Mouse (Mus musculus) c-Kit-positive CD71-positive TER-119-negative erythroid progenitor cells, embryonic 14.5 days (primary cell): Measurements from ENCODE around the gene Maged1.
"Not testable (repeated sequence)": the region's sequence is repeated elsewhere in the genome, so short reads cannot be mapped to it uniquely, and the experiment has no call there.

Experiments used
- DNase-seq: peaks from one replicate; pipeline ENCODE4 v3.0.0-alpha.2; 2013; ENCODE audit warnings: low read depth

The Maged1 gene

GRCm38 (mm10) chrX:94541918-94542355 lies at the start of gene Maged1:
Maged1 (minus strand) TSS chrX:94542143.
- peak; percentile 46 for DNase-seq

- DNase-seq, result no peak
Measured at GRCm38 (mm10) chrX:94580251-94580650, 38.3 kb upstream of the Maged1 start.

DNA sequence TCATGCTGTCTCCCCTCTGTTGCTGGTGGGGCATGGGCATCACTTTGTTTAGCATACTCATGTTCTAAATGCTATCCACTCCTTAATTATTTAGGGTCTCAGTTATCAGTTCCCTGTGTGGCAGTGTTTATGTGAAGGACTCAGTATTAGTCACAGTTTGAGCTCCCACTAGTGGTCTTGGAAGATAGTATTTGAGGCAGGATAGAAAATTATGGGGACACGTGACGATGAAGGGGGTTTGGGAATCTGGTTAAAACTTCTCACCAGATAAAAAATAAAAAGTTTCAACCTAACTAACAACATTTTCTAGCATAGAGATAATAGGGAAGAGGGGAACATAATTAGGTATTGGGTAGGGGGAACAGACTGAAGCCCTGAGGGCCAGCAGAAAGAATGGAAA lies 22.8 kb upstream of the Maged1 start:
- DNase-seq, result no peak

- no peak for DNase-seq
Measured at GRCm38 (mm10) chrX:94562392-94562791, 20.4 kb upstream of the Maged1 start.

DNA sequence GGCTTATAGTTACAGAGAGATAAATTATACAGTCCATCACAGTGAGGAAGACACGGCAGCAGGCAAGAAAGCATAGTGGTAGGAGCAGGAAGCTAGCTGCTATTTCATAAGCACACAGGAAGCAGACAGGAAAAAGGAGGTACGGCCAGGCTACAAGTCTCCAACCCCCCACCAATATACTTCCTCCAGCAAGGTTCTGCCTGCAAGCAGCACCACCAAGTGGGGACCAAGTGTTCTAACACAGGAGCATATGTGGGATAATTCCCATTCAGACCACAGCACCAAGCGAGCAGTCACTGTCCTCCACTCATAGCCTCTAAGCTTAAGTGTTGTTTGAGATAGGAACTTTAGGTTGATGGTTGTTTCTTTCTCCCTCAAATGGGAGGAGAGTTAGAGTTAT lies 6.3 kb upstream of the Maged1 start:
- DNase-seq, result no peak

DNA sequence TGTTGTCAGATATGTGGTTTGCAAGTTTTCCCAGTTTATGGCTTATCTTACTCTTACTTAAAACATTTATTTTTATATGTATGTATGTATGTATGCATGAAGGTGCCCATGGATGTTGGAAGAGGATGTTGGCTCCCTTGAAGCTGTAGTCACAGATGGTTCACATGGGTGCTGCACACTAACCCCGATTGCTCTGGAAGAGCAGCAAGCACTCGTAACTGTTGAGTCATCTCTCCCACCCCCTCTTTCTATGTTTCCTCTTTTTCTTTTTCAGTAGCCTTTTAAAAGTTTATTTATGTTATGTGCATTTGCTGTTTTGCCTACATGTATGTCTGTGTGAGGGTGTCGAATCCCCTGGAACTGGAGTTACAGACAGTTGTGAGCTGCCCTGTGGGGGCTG lies 4.0 kb upstream of the Maged1 start:
- no peak for DNase-seq

- peak; percentile 16 for DNase-seq
Measured at GRCm38 (mm10) chrX:94544923-94545322, 3.0 kb upstream of the Maged1 start.

DNA sequence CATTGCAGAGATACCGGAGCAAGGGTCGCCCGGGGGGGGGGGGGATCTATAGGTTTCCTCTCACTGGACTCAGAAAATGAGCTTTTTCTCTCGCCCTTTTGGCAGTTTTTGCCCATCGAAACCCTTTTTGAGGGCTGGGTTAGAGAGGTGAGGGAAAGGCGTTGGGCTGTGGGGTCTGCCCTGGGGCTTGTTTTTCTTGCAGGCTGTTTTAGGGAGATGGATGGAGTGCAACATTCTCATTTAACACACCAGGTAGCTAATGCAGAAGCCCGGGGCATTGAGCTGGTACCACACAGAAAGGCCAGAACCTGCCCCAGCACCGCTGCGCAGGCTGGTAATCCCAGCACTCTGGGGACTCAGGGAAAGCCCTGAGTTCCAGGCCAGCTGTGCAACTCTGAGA lies 593 bp upstream of the Maged1 start:
- DNase-seq, result no peak

DNA sequence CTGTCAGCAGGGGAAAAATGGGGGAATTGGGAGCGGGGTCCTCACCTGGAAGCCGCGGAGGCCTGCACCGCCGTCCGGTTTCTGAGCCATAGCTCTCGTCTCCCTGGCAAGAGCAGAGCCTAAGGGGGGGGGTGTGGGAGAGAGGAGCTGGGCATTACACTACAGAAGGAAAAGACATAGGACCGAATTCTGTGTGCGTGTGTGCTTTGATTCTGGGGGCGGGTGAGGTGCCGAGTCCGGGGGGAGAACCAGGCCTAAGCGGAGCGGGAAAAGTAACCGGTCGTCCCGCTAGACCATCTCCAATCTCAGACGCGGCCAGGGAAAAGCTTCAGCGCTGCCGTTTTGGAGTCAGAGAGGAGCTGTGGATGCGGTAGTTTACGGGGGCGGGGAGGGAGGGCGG lies 737 bp downstream of the Maged1 start:
- DNase-seq, result no peak

DNA sequence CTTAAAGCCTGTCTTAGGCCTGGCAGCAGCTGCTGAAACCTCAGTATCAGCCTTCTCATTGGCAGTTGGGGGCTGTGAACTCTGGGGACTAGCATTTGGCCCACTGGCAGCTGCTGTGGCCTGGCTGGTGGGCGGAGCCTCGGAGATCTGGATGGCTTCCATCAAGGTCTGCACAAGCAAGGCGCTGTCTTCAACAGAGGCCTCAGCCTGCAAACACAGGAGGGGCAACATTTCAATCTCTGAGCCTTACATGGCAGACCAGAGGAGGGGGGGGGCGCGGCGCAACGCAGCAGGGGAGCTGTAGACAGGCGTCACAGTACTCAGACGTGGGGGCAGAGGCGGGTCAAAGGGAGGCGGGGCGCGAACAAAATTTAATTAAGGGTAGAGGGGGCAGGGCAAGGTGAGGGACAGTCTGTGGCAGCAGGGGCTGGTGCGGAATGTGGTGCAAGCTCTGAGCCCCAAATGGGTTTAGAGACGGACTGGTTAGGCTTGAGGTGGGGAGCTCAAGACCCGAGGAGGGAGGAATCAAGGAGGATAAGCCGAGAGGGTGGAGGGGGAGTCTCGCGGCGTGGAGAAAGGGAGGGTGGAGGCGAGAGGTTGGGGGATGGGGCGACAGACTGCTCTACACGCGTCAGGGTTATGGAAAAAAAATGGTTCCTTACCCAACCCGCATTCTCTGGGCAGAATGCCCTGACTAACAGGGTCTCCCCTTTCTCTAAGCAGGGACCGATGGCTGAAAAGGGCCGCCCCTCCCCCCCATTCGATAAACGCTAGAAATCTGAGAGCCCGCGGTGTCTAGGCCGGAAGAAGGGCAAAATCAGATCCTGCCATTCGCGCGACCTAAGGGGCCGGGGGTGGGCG lies 1.4 kb downstream of the Maged1 start:
- DNase-seq, result no peak

DNA sequence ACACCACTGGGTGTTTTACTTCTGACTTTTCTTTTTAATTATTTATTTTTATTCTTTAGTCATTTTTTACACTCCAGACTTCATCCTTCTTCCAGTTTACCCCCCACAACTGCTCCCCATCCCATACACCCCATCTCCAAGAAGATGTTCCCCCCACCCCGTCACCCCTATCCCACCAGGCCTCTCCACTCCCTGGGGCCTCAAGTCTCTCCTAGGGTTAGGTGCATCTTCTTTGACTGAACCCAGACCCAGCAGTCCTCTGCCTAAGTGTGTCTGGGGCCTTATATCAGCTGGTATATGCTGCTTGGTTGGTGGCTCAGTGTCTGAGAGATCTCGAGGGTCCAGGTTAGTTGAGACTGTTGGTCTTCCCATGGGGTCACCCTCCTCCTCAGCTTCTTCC lies 7.6 kb downstream of the Maged1 start:
- DNase-seq, result no peak

DNA sequence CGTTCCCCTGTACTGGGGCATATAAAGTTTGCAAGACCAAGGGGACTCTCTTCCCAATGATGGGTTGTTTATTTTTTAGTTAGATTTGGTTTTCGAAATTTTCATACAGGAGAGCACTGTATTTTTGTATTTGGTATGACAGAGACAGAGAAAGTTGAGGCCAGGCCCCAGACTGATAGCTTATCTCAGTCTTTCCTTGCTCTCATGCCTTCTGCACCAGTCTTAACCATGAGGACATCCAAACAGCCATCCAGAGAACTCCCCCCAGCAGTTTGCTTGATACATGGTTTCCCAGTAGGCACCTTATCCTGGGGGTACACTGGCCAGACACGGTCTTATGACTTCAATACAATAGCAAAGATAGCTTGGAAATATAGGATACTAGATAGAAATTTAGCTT lies 11.6 kb downstream of the Maged1 start:
- DNase-seq, result peak; percentile 19

GRCm38 (mm10) chrX:94522166-94522565 lies 19.8 kb downstream of the Maged1 start:
- DNase-seq, result no peak

DNA sequence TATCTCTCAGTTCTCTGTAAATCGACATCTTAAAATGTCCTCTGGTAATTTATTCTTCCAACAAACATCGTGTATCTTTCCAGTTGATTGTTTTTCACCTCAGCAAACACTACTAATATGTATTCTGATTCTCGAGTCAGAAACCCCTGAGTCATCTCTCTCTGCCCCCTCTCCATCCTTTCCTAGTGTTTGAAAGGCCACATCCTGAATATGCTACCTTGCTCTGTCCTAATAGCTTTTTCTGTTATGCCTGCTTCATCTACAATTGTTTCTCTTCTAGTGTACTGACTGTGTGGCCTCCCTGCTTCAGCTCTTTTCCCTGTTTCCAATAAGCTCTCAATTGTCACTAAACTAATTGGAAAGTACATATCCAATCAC lies 33.5 kb downstream of the Maged1 start:
- no peak for DNase-seq

- DNase-seq, result not testable (repeated sequence)
Measured at GRCm38 (mm10) chrX:94507698-94508441, 34.1 kb downstream of the Maged1 start.

GRCm38 (mm10) chrX:94486001-94486792 lies 55.7 kb downstream of the Maged1 start:
- peak; percentile 48 for DNase-seq
